Mouse (Mus musculus) spleen, postnatal 4 days (tissue): ENCODE results near the gene Ccdc134.
"Not testable (repeated sequence)": the region's sequence is repeated elsewhere in the genome, so short reads cannot be mapped to it uniquely, and the experiment has no call there.

Experiments used
- DNase-seq, 2 experiments: peaks; one replicate each; pipeline ENCODE4 v3.0.0; 2022; ENCODE audit warnings: low spot score in 2 of 2

Gene Ccdc134

GRCm38 (mm10) chr15:82127426-82128374 is at the start of gene Ccdc134:
Gene Ccdc134 (plus strand): TSS chr15:82127922.
- DNase-seq = peak; percentile 94 to 98

GRCm38 (mm10) chr15:82079883-82080282 is 47.8 kb upstream of the Ccdc134 start:
- DNase-seq = no peak

- DNase-seq = peak in 1 of 2 experiments; percentile 36
Measured at GRCm38 (mm10) chr15:82081161-82081560, 46.6 kb upstream of the Ccdc134 start.

- no peak for DNase-seq
Measured at GRCm38 (mm10) chr15:82085606-82086005, 42.1 kb upstream of the Ccdc134 start.

GRCm38 (mm10) chr15:82086131-82086530 is 41.6 kb upstream of the Ccdc134 start:
- DNase-seq = no peak

GRCm38 (mm10) chr15:82087266-82087665 is 40.5 kb upstream of the Ccdc134 start:
- DNase-seq = no peak

GRCm38 (mm10) chr15:82091061-82091460 is 36.7 kb upstream of the Ccdc134 start:
- DNase-seq = no peak

- DNase-seq = peak; percentile 26 to 75
Measured at GRCm38 (mm10) chr15:82106953-82107555, 20.7 kb upstream of the Ccdc134 start.

GRCm38 (mm10) chr15:82120544-82120943 is 7.2 kb upstream of the Ccdc134 start:
- DNase-seq = no peak

- DNase-seq = not testable (repeated sequence)
Measured at GRCm38 (mm10) chr15:82126690-82127089, 1.0 kb upstream of the Ccdc134 start.

- no peak for DNase-seq
Measured at GRCm38 (mm10) chr15:82128398-82128797, 676 bp downstream of the Ccdc134 start.

- DNase-seq = no peak
Measured at GRCm38 (mm10) chr15:82130599-82130998, 2.9 kb downstream of the Ccdc134 start.

GRCm38 (mm10) chr15:82135372-82135771 is 7.7 kb downstream of the Ccdc134 start:
- no peak for DNase-seq

GRCm38 (mm10) chr15:82138565-82138964 is 10.8 kb downstream of the Ccdc134 start:
- peak; percentile 69 to 81 for DNase-seq

GRCm38 (mm10) chr15:82139196-82139595 is 11.5 kb downstream of the Ccdc134 start:
- DNase-seq = no peak

GRCm38 (mm10) chr15:82140355-82140754 is 12.6 kb downstream of the Ccdc134 start:
- DNase-seq = no peak

- no peak for DNase-seq
Measured at GRCm38 (mm10) chr15:82144157-82144556, 16.4 kb downstream of the Ccdc134 start.

GRCm38 (mm10) chr15:82145408-82145807 is 17.7 kb downstream of the Ccdc134 start:
- DNase-seq = no peak

GRCm38 (mm10) chr15:82145851-82146769 is 18.4 kb downstream of the Ccdc134 start:
- DNase-seq = no peak

GRCm38 (mm10) chr15:82146770-82147610 is 19.3 kb downstream of the Ccdc134 start, which contains the start of gene Srebf2:
Gene Srebf2 (plus strand): TSS chr15:82147181.
- peak; percentile 98 for DNase-seq
